Mouse (Mus musculus) midbrain, embryonic 11.5 days (tissue): ENCODE measurements around the gene Dpm2. TPM values are rescaled to one million over a fixed set of nuclear protein-coding genes. Genes with fewer than 3 reads are reported as not detected.
A peak's percentile ranks its signal among the peaks of the same experiment; 100 is the strongest.

ENCODE experiments used
- ATAC-seq: fragments of 200-750 bp; cut with Nextera tagmentation; 2 replicates; pipeline ENCODE4 v1.8.0; 2017; ENCODE audit warnings: moderate TSS enrichment, moderate library complexity; ENCODE audit not compliant: low FRiP score
- DNase-seq: peaks from one replicate; pipeline ENCODE4 v3.0.0; 2015; ENCODE audit warnings: low spot score; ENCODE audit errors: missing footprints
- H3K27ac ChIP-seq: fragments of 300-500 bp; sonication (generic); 2 replicates; pipeline ENCODE4 v1.5.1; 2014; ENCODE audit warnings: low read depth, low read length
- H3K27me3 ChIP-seq: fragments of 300-500 bp; sonication (generic); 2 replicates; pipeline ENCODE4 v1.6.1; 2014; ENCODE audit warnings: mild to moderate bottlenecking, low read length, moderate library complexity, mixed read lengths; ENCODE audit not compliant: control insufficient read depth, insufficient read depth
- H3K36me3 ChIP-seq: fragments of 300-500 bp; sonication (generic); 2 replicates; pipeline ENCODE4 v1.6.1; 2014; ENCODE audit warnings: mild to moderate bottlenecking, low read length, moderate library complexity, mixed read lengths; ENCODE audit not compliant: control insufficient read depth, insufficient read depth
- H3K4me1 ChIP-seq: fragments of 300-500 bp; sonication (generic); 2 replicates; pipeline ENCODE4 v1.6.1; 2014; ENCODE audit warnings: low read length; ENCODE audit not compliant: control insufficient read depth, insufficient read depth
- H3K4me2 ChIP-seq: fragments of 300-500 bp; sonication (generic); 2 replicates; pipeline ENCODE4 v1.6.1; 2014; ENCODE audit warnings: mild to moderate bottlenecking, moderate library complexity
- H3K4me3 ChIP-seq: fragments of 300-500 bp; sonication (generic); 2 replicates; pipeline ENCODE4 v1.5.1; 2014; ENCODE audit warnings: low read depth, low read length
- H3K9ac ChIP-seq: fragments of 300-500 bp; sonication (generic); 2 replicates; pipeline ENCODE4 v1.6.1; 2014; ENCODE audit warnings: low read length
- H3K9me3 ChIP-seq: fragments of 300-500 bp; sonication (generic); 2 replicates; pipeline ENCODE4 v1.6.1; 2016; ENCODE audit warnings: low read length; ENCODE audit not compliant: control insufficient read depth
- WGBS: fragments of 180-500 bp; shearing (Covaris S2); extraction: QIAGEN DNeasy Blood & Tissue Kit; methylation state at CpG from one replicate; pipeline ENCODE4 v1.1.7; 2014; 5-methylcytosine and 5-hydroxymethylcytosine counted together
- polyA plus RNA-seq: library from polyadenylated mRNA; unstranded; fragments of >200 nt; fragmentation: Nextera tagmentation; extraction: Ambion mirVana; gene quantifications from 2 replicates; pipeline ENCODE4 v1.2.1, GENCODE M21; 2014

The Dpm2 gene
- 103 and 110 TPM in 2 replicates for polyA plus RNA-seq

- Histone ChIP-seq H3K4me2 (peak within 1 kb of the TSS; percentile 95), H3K27ac (no peak within 1 kb of the TSS), H3K4me3 (peak within 1 kb of the TSS; percentile 80), H3K27me3 (no peaks in the 10 kb centered on the region), H3K9ac (peak within 1 kb of the TSS; percentile 78), H3K4me1 (peaks cover 10% of the 10 kb centered on the region), H3K36me3 (peaks cover 9% of the 10 kb centered on the region), H3K9me3 (no peaks in the 10 kb centered on the region)
- ATAC-seq (peak; percentile 75), DNase-seq (peak; percentile 97)
- WGBS: 2% methylated on average over 36 of the region's 36 CpGs
Measured at GRCm38 (mm10) chr2:32570698-32571494, at the start of gene Dpm2. Gene Dpm2 (plus strand): TSS chr2:32570858.

GRCm38 (mm10) chr2:32524536-32525031 lies 46.1 kb upstream of the Dpm2 start:
- 86% methylated on average over 13 of the region's 13 CpGs for WGBS
- ATAC-seq (no peak), DNase-seq (peak; percentile 57)
- no peaks in the 10 kb centered on the region for H3K36me3 ChIP-seq
- H3K4me3 ChIP-seq: no peak overlapping the region
- H3K9ac ChIP-seq: no peak overlapping the region
- no peaks in the 10 kb centered on the region for H3K9me3 ChIP-seq
- no peak overlapping the region for H3K4me2 ChIP-seq
- no peaks in the 10 kb centered on the region for H3K4me1 ChIP-seq
- no peak overlapping the region for H3K27ac ChIP-seq
- no peaks in the 10 kb centered on the region for H3K27me3 ChIP-seq

GRCm38 (mm10) chr2:32525816-32526215 lies 44.8 kb upstream of the Dpm2 start:
- H3K4me2 ChIP-seq: no peak overlapping the region
- no peak overlapping the region for H3K27ac ChIP-seq
- no peaks in the 10 kb centered on the region for H3K9me3 ChIP-seq
- no peaks in the 10 kb centered on the region for H3K27me3 ChIP-seq
- DNase-seq (peak; percentile 41), ATAC-seq (no peak)
- no peak overlapping the region for H3K4me3 ChIP-seq
- 89% methylated on average over 12 of the region's 12 CpGs for WGBS
- H3K36me3 ChIP-seq: no peaks in the 10 kb centered on the region
- H3K4me1 ChIP-seq: no peaks in the 10 kb centered on the region
- no peak overlapping the region for H3K9ac ChIP-seq

DNA sequence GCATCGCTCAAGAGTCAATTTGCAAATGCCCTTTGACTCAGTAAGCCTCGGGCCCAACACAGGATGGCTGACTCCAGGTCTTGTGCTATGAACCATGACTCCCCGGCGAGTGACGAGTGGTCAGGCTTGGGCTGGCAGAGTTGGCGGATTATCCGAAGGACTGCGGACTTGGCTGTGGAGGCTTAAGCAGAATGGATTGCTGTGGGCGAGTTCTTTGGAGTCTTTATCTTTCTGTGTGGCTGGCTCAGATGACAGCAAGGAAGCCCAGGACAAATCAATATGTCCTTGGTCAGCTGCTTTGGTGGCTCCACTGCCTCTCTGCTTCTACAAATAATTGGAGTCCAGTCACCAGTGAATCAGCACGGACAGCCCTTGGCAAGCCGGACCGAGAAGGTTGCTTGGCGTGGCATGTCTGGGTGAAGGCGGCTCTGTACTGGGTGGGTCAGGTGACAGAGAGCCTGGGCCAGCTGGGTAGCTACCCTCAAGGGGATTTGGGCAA lies 43.1 kb upstream of the Dpm2 start:
- 53% methylated on average over 14 of the region's 14 CpGs for WGBS
- DNase-seq: peak; percentile 81
- ATAC-seq: no peak

GRCm38 (mm10) chr2:32528326-32528725 lies 42.3 kb upstream of the Dpm2 start:
- H3K36me3 ChIP-seq: no peaks in the 10 kb centered on the region
- H3K4me1 ChIP-seq: no peaks in the 10 kb centered on the region
- H3K4me3 ChIP-seq: no peak overlapping the region
- peak; percentile 60 for DNase-seq
- no peak for ATAC-seq
- no peaks in the 10 kb centered on the region for H3K9me3 ChIP-seq
- no peaks in the 10 kb centered on the region for H3K27me3 ChIP-seq
- WGBS: 76% methylated on average over 1 of the region's 1 CpGs
- H3K9ac ChIP-seq: no peak overlapping the region
- no peak overlapping the region for H3K4me2 ChIP-seq
- no peak overlapping the region for H3K27ac ChIP-seq

More for the DNA sequence above, 43.1 kb upstream of the Dpm2 start:
- no peak overlapping the region for H3K9ac ChIP-seq
- no peaks in the 10 kb centered on the region for H3K36me3 ChIP-seq
- H3K4me2 ChIP-seq: no peak overlapping the region
- no peaks in the 10 kb centered on the region for H3K27me3 ChIP-seq
- H3K9me3 ChIP-seq: no peaks in the 10 kb centered on the region
- no peak overlapping the region for H3K27ac ChIP-seq
- no peak overlapping the region for H3K4me3 ChIP-seq
- no peaks in the 10 kb centered on the region for H3K4me1 ChIP-seq

- no peaks in the 10 kb centered on the region for H3K36me3 ChIP-seq
- no peak for DNase-seq
- H3K4me3 ChIP-seq: no peak overlapping the region
- no peaks in the 10 kb centered on the region for H3K27me3 ChIP-seq
- 95% methylated on average over 2 of the region's 2 CpGs for WGBS
- ATAC-seq: no peak
- H3K4me1 ChIP-seq: peaks cover 11% of the 10 kb centered on the region
- no peak overlapping the region for H3K4me2 ChIP-seq
- no peak overlapping the region for H3K9ac ChIP-seq
- H3K9me3 ChIP-seq: no peaks in the 10 kb centered on the region
- H3K27ac ChIP-seq: no peak overlapping the region
Measured at GRCm38 (mm10) chr2:32530479-32530878, 40.2 kb upstream of the Dpm2 start.

DNA sequence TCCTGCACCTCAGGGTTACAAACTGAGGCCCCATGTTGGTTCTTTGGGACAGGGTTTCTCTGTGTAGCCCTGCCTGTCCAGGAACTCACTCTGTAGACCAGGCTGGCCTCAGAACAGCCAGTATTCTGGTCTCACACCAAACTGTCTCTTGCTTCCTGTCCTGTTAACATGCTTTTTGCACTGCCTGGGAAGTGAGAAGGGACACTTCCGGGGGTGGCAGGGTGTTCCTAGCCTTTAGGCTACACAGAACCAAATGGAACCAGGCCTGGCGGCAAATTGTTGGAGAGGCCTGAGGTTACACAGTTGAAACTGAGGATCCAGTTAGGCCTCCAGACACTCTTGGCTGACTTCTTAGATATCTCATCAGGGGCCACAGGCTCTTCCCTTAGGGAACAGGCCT lies 37.5 kb upstream of the Dpm2 start:
- Histone ChIP-seq H3K27ac (no peak overlapping the region), H3K4me2 (no peak overlapping the region), H3K27me3 (no peaks in the 10 kb centered on the region), H3K36me3 (no peaks in the 10 kb centered on the region), H3K9ac (no peak overlapping the region), H3K9me3 (no peaks in the 10 kb centered on the region), H3K4me1 (peaks cover 34% of the 10 kb centered on the region), H3K4me3 (no peak overlapping the region)
- no peak for ATAC-seq
- 92% methylated on average over 2 of the region's 2 CpGs for WGBS
- no peak for DNase-seq

- Histone ChIP-seq H3K27me3 (no peaks in the 10 kb centered on the region), H3K36me3 (no peaks in the 10 kb centered on the region), H3K9ac (peak overlapping the region; percentile 79), H3K4me3 (peak overlapping the region; percentile 80), H3K4me2 (peak overlapping the region; percentile 68), H3K9me3 (no peaks in the 10 kb centered on the region), H3K4me1 (peaks cover 44% of the 10 kb centered on the region), H3K27ac (peak overlapping the region; percentile 91)
- 10% methylated on average over 13 of the region's 13 CpGs for WGBS
- DNase-seq (no peak), ATAC-seq (peak; percentile 8)
Measured at GRCm38 (mm10) chr2:32534061-32534732, 36.5 kb upstream of the Dpm2 start.
